Mouse (Mus musculus): ENCODE data around the gene Rps29. TPM values are rescaled to one million over a fixed set of nuclear protein-coding genes. Genes with fewer than 3 reads are reported as not detected.

Gene Rps29
- polyA plus RNA-seq, 1 experiment from 2014 or later, result 1,383 TPM

DNA sequence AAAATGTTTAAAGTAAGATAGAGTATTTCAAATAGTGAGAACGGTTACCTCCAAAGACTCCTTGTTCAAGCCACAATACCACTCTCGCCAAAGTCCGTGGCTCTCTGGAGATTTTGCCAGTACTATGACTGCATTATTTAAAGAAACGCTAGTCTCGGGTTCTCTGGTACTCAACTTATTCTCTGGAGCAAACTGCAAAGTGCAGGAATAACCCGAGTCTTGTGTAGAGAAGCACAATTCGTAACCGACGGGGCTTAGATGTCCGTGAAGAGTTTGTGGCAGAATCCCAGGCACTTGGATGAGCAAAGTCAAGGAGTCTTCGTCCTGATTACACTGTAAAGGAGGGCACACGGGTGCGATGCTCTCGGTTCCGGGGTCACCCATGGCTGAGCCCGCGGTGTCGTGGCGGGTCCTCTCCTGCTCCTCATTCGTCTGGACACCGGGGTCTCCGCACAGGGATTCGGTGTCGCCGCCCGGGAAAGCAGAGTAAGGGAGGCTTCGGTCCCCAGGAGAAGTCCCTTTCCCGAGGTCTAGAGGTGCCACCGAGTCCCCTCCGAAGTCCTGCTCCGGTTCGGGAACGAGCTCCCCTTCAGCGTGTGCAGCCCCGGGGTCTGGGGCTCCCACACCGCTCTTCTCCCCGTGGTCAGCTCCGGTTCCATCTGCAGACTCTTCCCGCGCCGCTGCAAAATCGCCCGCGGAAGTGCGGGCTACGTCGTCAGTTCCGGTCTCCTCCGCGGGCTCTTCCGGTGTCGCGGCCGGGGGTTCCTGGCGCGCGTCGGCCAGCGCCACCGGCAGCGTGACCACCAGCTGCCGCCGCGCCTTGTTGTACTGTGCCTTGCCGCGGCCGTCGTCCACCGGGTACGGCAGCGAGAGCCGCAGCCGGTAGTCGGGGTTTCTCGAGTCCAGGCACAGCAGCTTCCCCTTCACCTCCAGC, 37.7 kb upstream of the Rps29 start, which contains the start of gene Gm49383:
Gm49383 (minus strand) TSS at position 661 of the 934 bp plus-strand sequence.
- WGBS, result under 1% methylated on average over 75 of the region's 75 CpGs
- Histone ChIP-seq H3K36me3 (ENCODE audit: control insufficient read depth, insufficient read depth, low read length) (peaks cover 5% of the 10 kb centered on the region; the same call in 1 of the 2 replicates), H3K9me3 (ENCODE audit: control insufficient read depth, low read length) (no peaks in the 10 kb centered on the region), H3K4me3 (ENCODE audit: low read depth, low read length) (peak within 1 kb of the TSS; percentile 93), H3K4me2 (ENCODE audit: low read depth, low read length, severe bottlenecking) (peak within 1 kb of the TSS; percentile 93), H3K27me3 (ENCODE audit: control insufficient read depth, insufficient read depth, low read length) (no peaks in the 10 kb centered on the region), H3K27ac (ENCODE audit: low read depth, low read length) (peak within 1 kb of the TSS; percentile 85), H3K9ac (ENCODE audit: low read length) (peak within 1 kb of the TSS; percentile 85), H3K4me1 (replicated peaks; ENCODE audit: control insufficient read depth, insufficient read depth, low read length) (no peaks in the 10 kb centered on the region)
- DNase-seq (ENCODE audit: low spot score) (peak; percentile 87), ATAC-seq (replicated peaks; ENCODE audit: low FRiP score) (peak; percentile 83)

- Histone ChIP-seq H3K4me2 (ENCODE audit: low read depth, low read length, severe bottlenecking) (no peak overlapping the region), H3K9me3 (ENCODE audit: control insufficient read depth, low read length) (no peaks in the 10 kb centered on the region), H3K36me3 (ENCODE audit: control insufficient read depth, insufficient read depth, low read length) (no peaks in the 10 kb centered on the region; the same call in 1 of the 2 replicates), H3K4me1 (replicated peaks; ENCODE audit: control insufficient read depth, insufficient read depth, low read length) (no peaks in the 10 kb centered on the region), H3K9ac (ENCODE audit: low read length) (no peak overlapping the region), H3K27me3 (ENCODE audit: control insufficient read depth, insufficient read depth, low read length) (no peaks in the 10 kb centered on the region), H3K27ac (ENCODE audit: low read depth, low read length) (no peak overlapping the region), H3K4me3 (ENCODE audit: low read depth, low read length) (no peak overlapping the region)
- WGBS, result 94% methylated on average over 2 of the region's 2 CpGs
- ATAC-seq (replicated peaks; ENCODE audit: low FRiP score) (no peak), DNase-seq (ENCODE audit: low spot score) (no peak)
These were observed 33.7 kb upstream of the Rps29 start for GRCm38 (mm10) chr12:69192637-69193036.

GRCm38 (mm10) chr12:69191396-69191795, 32.4 kb upstream of the Rps29 start:
- Histone ChIP-seq H3K27me3 (ENCODE audit: control insufficient read depth, insufficient read depth, low read length) (no peaks in the 10 kb centered on the region), H3K36me3 (ENCODE audit: control insufficient read depth, insufficient read depth, low read length) (no peaks in the 10 kb centered on the region; the same call in 1 of the 2 replicates), H3K4me3 (ENCODE audit: low read depth, low read length) (no peak overlapping the region), H3K4me1 (replicated peaks; ENCODE audit: control insufficient read depth, insufficient read depth, low read length) (no peaks in the 10 kb centered on the region), H3K27ac (ENCODE audit: low read depth, low read length) (no peak overlapping the region), H3K4me2 (ENCODE audit: low read depth, low read length, severe bottlenecking) (no peak overlapping the region), H3K9ac (ENCODE audit: low read length) (no peak overlapping the region), H3K9me3 (ENCODE audit: control insufficient read depth, low read length) (no peaks in the 10 kb centered on the region)
- DNase-seq (ENCODE audit: low spot score) (no peak), ATAC-seq (replicated peaks; ENCODE audit: low FRiP score) (no peak)
- 89% methylated on average over 5 of the region's 5 CpGs for WGBS

DNA sequence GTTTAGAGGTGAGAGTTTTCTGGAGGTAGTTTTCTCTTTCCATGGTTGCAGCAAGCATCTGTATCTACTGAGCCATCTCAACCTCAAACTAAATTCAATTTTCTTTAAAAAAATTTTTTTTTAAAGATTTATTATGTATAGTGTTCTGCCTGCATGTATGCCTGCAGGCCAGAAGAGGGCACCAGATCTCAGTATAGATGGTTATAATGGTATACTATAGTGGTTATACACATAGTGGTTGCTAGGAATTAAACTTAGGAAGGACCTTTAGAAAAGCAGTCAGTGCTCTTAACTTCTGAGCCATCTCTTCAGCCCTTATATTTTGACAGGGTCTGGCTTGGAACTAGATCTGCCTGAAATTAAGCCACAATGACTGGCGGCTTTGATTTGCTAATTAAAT, 31.5 kb upstream of the Rps29 start:
- no peaks in the 10 kb centered on the region; the same call in 1 of the 2 replicates for H3K36me3 ChIP-seq (ENCODE audit: control insufficient read depth, insufficient read depth, low read length)
- WGBS, result 94% methylated on average over 1 of the region's 1 CpGs
- H3K9ac ChIP-seq (ENCODE audit: low read length), result no peak overlapping the region
- H3K27ac ChIP-seq (ENCODE audit: low read depth, low read length), result no peak overlapping the region
- H3K4me2 ChIP-seq (ENCODE audit: low read depth, low read length, severe bottlenecking), result no peak overlapping the region
- no peak overlapping the region for H3K4me3 ChIP-seq (ENCODE audit: low read depth, low read length)
- ATAC-seq (replicated peaks; ENCODE audit: low FRiP score) (no peak), DNase-seq (ENCODE audit: low spot score) (no peak)
- H3K27me3 ChIP-seq (ENCODE audit: control insufficient read depth, insufficient read depth, low read length), result no peaks in the 10 kb centered on the region
- H3K9me3 ChIP-seq (ENCODE audit: control insufficient read depth, low read length), result no peaks in the 10 kb centered on the region
- H3K4me1 ChIP-seq (replicated peaks; ENCODE audit: control insufficient read depth, insufficient read depth, low read length), result no peaks in the 10 kb centered on the region

GRCm38 (mm10) chr12:69190074-69190473, 31.1 kb upstream of the Rps29 start:
- Histone ChIP-seq H3K27me3 (ENCODE audit: control insufficient read depth, insufficient read depth, low read length) (no peaks in the 10 kb centered on the region), H3K4me3 (ENCODE audit: low read depth, low read length) (no peak overlapping the region), H3K9ac (ENCODE audit: low read length) (no peak overlapping the region), H3K4me2 (ENCODE audit: low read depth, low read length, severe bottlenecking) (no peak overlapping the region), H3K9me3 (ENCODE audit: control insufficient read depth, low read length) (no peaks in the 10 kb centered on the region), H3K27ac (ENCODE audit: low read depth, low read length) (no peak overlapping the region), H3K4me1 (replicated peaks; ENCODE audit: control insufficient read depth, insufficient read depth, low read length) (peaks cover 4% of the 10 kb centered on the region; the same call in 1 of the 2 replicates), H3K36me3 (ENCODE audit: control insufficient read depth, insufficient read depth, low read length) (no peaks in the 10 kb centered on the region; the same call in 1 of the 2 replicates)
- DNase-seq (ENCODE audit: low spot score) (no peak), ATAC-seq (replicated peaks; ENCODE audit: low FRiP score) (no peak)
- WGBS, result 89% methylated on average over 9 of the region's 9 CpGs

GRCm38 (mm10) chr12:69186811-69187471, 28.0 kb upstream of the Rps29 start:
- no peak overlapping the region for H3K4me3 ChIP-seq (ENCODE audit: low read depth, low read length)
- ATAC-seq (replicated peaks; ENCODE audit: low FRiP score) (no peak), DNase-seq (ENCODE audit: low spot score) (no peak)
- H3K36me3 ChIP-seq (ENCODE audit: control insufficient read depth, insufficient read depth, low read length), result no peaks in the 10 kb centered on the region; the same call in 1 of the 2 replicates
- H3K4me1 ChIP-seq (replicated peaks; ENCODE audit: control insufficient read depth, insufficient read depth, low read length), result peaks cover 7% of the 10 kb centered on the region; the same call in 1 of the 2 replicates
- WGBS, result 74% methylated on average over 5 of the region's 5 CpGs
- no peaks in the 10 kb centered on the region for H3K27me3 ChIP-seq (ENCODE audit: control insufficient read depth, insufficient read depth, low read length)
- H3K4me2 ChIP-seq (ENCODE audit: low read depth, low read length, severe bottlenecking), result no peak overlapping the region
- no peaks in the 10 kb centered on the region for H3K9me3 ChIP-seq (ENCODE audit: control insufficient read depth, low read length)
- H3K9ac ChIP-seq (ENCODE audit: low read length), result no peak overlapping the region
- no peak overlapping the region for H3K27ac ChIP-seq (ENCODE audit: low read depth, low read length)

GRCm38 (mm10) chr12:69185371-69185770, 26.4 kb upstream of the Rps29 start:
- WGBS, result 79% methylated on average over 7 of the region's 7 CpGs
- no peak overlapping the region for H3K27ac ChIP-seq (ENCODE audit: low read depth, low read length)
- peak overlapping the region; percentile 90 for H3K9ac ChIP-seq (ENCODE audit: low read length)
- H3K4me2 ChIP-seq (ENCODE audit: low read depth, low read length, severe bottlenecking), result peak overlapping the region; percentile 98
- H3K27me3 ChIP-seq (ENCODE audit: control insufficient read depth, insufficient read depth, low read length), result no peaks in the 10 kb centered on the region
- peak overlapping the region; percentile 87 for H3K4me3 ChIP-seq (ENCODE audit: low read depth, low read length)
- peaks cover 7% of the 10 kb centered on the region; the same call in 1 of the 2 replicates for H3K4me1 ChIP-seq (replicated peaks; ENCODE audit: control insufficient read depth, insufficient read depth, low read length)
- H3K36me3 ChIP-seq (ENCODE audit: control insufficient read depth, insufficient read depth, low read length), result no peaks in the 10 kb centered on the region; the same call in 1 of the 2 replicates
- ATAC-seq (replicated peaks; ENCODE audit: low FRiP score) (no peak), DNase-seq (ENCODE audit: low spot score) (no peak)
- H3K9me3 ChIP-seq (ENCODE audit: control insufficient read depth, low read length), result no peaks in the 10 kb centered on the region
